8 mouse cellular contexts compared by ENCODE assay signal in the genomic region with DNA sequence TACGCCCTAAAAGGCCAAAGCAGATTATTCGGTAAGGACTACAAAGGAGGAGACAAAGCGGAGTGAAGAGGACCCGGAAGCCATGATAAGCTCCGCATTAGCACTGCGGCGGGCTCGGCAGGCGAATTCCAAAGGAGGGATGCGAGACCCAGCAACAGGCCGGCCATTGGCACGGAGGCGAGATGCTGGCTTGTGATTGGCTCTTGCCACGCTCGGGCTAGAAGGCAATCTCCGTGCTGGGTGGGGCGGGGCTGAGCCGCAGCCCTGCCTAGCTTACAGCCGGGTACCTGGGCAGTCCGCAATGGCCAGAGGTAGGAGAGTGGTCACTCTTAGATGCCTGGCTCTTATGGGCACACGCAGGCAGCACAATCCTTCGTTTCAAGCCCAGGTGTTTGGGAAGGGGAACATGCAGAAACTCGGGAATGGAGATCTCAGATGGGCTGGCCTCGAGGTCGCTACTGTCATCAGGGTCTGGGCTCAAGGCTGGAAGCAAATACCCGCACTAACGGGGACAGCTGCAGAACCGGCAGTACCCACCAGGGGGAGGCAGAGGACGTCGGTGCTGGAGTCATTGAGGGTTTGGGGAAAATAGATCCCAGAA. TPM values are rescaled to one million over a fixed set of nuclear protein-coding genes. Genes with fewer than 3 reads are reported as not detected.
DNase-seq lines count a peak whose midpoint lies in the region; ATAC-seq lines count a peak whose summit lies in the region.

No protein-coding gene starts in this region.

- peak overlapping the region; percentile 65 for H3K4me3 ChIP-seq in brown adipose tissue, adult 24 weeks (ENCODE audit: insufficient read depth, low read depth, low read length)
- H3K4me3 ChIP-seq in heart, embryonic 14.5 days (ENCODE audit: control insufficient read depth in 1 of 2, insufficient read depth in 1 of 2, low read depth in 1 of 2, low read length in 2 of 2): peak overlapping the region; percentile 40 to 64
- peak overlapping the region; percentile 32 for H3K4me3 ChIP-seq in liver, embryonic 12.5 days
- peak overlapping the region; percentile 34 for H3K4me3 ChIP-seq in stomach, embryonic 14.5 days (ENCODE audit: low read depth, low read length)

- H3K4me2 ChIP-seq in heart, embryonic 14.5 days (ENCODE audit: low read length): peak overlapping the region; percentile 77
- H3K4me2 ChIP-seq in liver, embryonic 12.5 days: peak overlapping the region; percentile 68
- H3K4me2 ChIP-seq in stomach, embryonic 14.5 days (replicated peaks; ENCODE audit: low read depth, low read length): peak overlapping the region; percentile 80

- ATAC-seq in CD4-positive, CD25-positive, alpha-beta regulatory T cell, adult 4 months: peak; percentile 62
- peak; percentile 83 for ATAC-seq in erythroid progenitor cell, adult 5-6 weeks (replicated peaks; ENCODE audit: low FRiP score, poor library complexity, severe bottlenecking)
- ATAC-seq in heart, embryonic 14.5 days (ENCODE audit: insufficient number of reproducible peaks, insufficient read depth, low FRiP score, low read depth): peak; percentile 86
- peak; percentile 83 for ATAC-seq in liver, embryonic 12.5 days
- ATAC-seq in stomach, embryonic 14.5 days (ENCODE audit: insufficient number of reproducible peaks, insufficient read depth, low FRiP score, low read depth): peak; percentile 96

- H3K36me3 ChIP-seq in heart, embryonic 14.5 days (ENCODE audit: control insufficient read depth, insufficient read depth, low read length): peaks cover 28% of the 10 kb centered on the region
- peaks cover 26% of the 10 kb centered on the region for H3K36me3 ChIP-seq in liver, embryonic 12.5 days
- H3K36me3 ChIP-seq in stomach, embryonic 14.5 days (ENCODE audit: control insufficient read depth, insufficient read depth, low read length): peaks cover 9% of the 10 kb centered on the region

- peak overlapping the region; percentile 76 for H3K27ac ChIP-seq in brown adipose tissue, adult 24 weeks (replicated peaks; ENCODE audit: low read depth, low read length)
- peak overlapping the region; percentile 75 to 78 for H3K27ac ChIP-seq in heart, embryonic 14.5 days (replicated peaks in 1 of 2; ENCODE audit: control insufficient read depth in 1 of 2, insufficient read depth in 1 of 2, low read depth in 2 of 2, low read length in 2 of 2)
- no peak overlapping the region for H3K27ac ChIP-seq in liver, embryonic 12.5 days
- no peak overlapping the region for H3K27ac ChIP-seq in stomach, embryonic 14.5 days (ENCODE audit: low read length)

- peak overlapping the region; percentile 69 for H3K9ac ChIP-seq in heart, embryonic 14.5 days (ENCODE audit: low read length)
- no peak overlapping the region for H3K9ac ChIP-seq in liver, embryonic 12.5 days
- peak overlapping the region; percentile 22; the same call in 1 of the 2 replicates for H3K9ac ChIP-seq in stomach, embryonic 14.5 days (replicated peaks; ENCODE audit: low read depth, low read length)

- H3K27me3 ChIP-seq in heart, embryonic 14.5 days (ENCODE audit: control insufficient read depth, insufficient read depth, low read length): no peaks in the 10 kb centered on the region
- no peaks in the 10 kb centered on the region for H3K27me3 ChIP-seq in liver, embryonic 12.5 days (replicated peaks)
- H3K27me3 ChIP-seq in stomach, embryonic 14.5 days (ENCODE audit: control insufficient read depth, insufficient read depth, low read length): no peaks in the 10 kb centered on the region

- WGBS in heart, embryonic 14.5 days: under 1% methylated on average over 30 of the region's 30 CpGs
- 3% methylated on average over 30 of the region's 30 CpGs for WGBS in liver, embryonic 12.5 days (ENCODE audit: insufficient replicate concordance)
- WGBS in stomach, embryonic 14.5 days: 1% methylated on average over 30 of the region's 30 CpGs

- DNase-seq in kidney, postnatal 14 days: peak; percentile 93
- peak; percentile 48 to 62 for DNase-seq in natural killer cell, adult 2 months (ENCODE audit: low spot score in 2 of 2)

- H3K4me1 ChIP-seq in brown adipose tissue, adult 24 weeks (ENCODE audit: control insufficient read depth, insufficient read depth, insufficient read length, low read length): peaks cover 13% of the 10 kb centered on the region; the same call in 1 of the 2 replicates
- H3K4me1 ChIP-seq in heart, embryonic 14.5 days (ENCODE audit: control insufficient read depth in 2 of 2, insufficient read depth in 2 of 2, low read length in 2 of 2): peaks cover 12 to 17% of the 10 kb centered on the region in 2 experiments
- H3K4me1 ChIP-seq in liver, embryonic 12.5 days: peaks cover 47% of the 10 kb centered on the region
- H3K4me1 ChIP-seq in stomach, embryonic 14.5 days (ENCODE audit: control insufficient read depth, insufficient read depth, low read length): peaks cover 4% of the 10 kb centered on the region; the same call in 1 of the 2 replicates

- H3K9me3 ChIP-seq in heart, embryonic 14.5 days (ENCODE audit: control insufficient read depth, low read length): no peaks in the 10 kb centered on the region
- no peaks in the 10 kb centered on the region for H3K9me3 ChIP-seq in liver, embryonic 12.5 days (replicated peaks)
- no peaks in the 10 kb centered on the region for H3K9me3 ChIP-seq in stomach, embryonic 14.5 days (ENCODE audit: control insufficient read depth, low read depth, low read length)

RNA-seq across cellular contexts. Expression of gene Hspb1, which starts 15.9 kb away (rescaled TPM):
- 1 to 10 TPM in 1 of 2 experiments, not detected in 1; 1.3 TPM for polyA plus RNA-seq in CD4-positive, CD25-positive, alpha-beta regulatory T cell, adult 4 months (2017; shearing (Covaris generic))
- polyA plus RNA-seq in brown adipose tissue, adult 24 weeks (2012; ENCODE audit: insufficient read depth, insufficient read length, missing spikeins): 233 and 423 TPM in 2 replicates
- total RNA-seq in erythroid progenitor cell, adult 5-6 weeks (2015; ENCODE audit: low replicate concordance): not detected in 2 replicates
- total RNA-seq in erythroid progenitor cell, adult 5-6 weeks (2017; ENCODE audit: low replicate concordance): not detected in 2 replicates
- polyA plus RNA-seq in heart, embryonic 14.5 days (2014; fragmentation: Nextera tagmentation; extraction: Ambion mirVana): 911 and 1,014 TPM in 2 replicates
- polyA plus RNA-seq in liver, embryonic 12.5 days (2016; fragmentation: Nextera tagmentation; extraction: Ambion mirVana): 7.4 TPM in 2 replicates
- polyA plus RNA-seq in stomach, embryonic 14.5 days (2014; fragmentation: Nextera tagmentation; extraction: Ambion mirVana): 221 and 237 TPM in 2 replicates

RNA-seq across cellular contexts. Expression of gene Ywhag, which starts 30.8 kb away (rescaled TPM):
- polyA plus RNA-seq in CD4-positive, CD25-positive, alpha-beta regulatory T cell, adult 4 months (2017; shearing (Covaris generic)): 10 to 100 TPM; 29.6 to 47.8 TPM
- 499 and 545 TPM in 2 replicates for polyA plus RNA-seq in brown adipose tissue, adult 24 weeks (2012; ENCODE audit: insufficient read depth, insufficient read length, missing spikeins)
- 30.3 and 35.2 TPM in 2 replicates for total RNA-seq in erythroid progenitor cell, adult 5-6 weeks (2015; ENCODE audit: low replicate concordance)
- 11.6 and 12.2 TPM in 2 replicates for total RNA-seq in erythroid progenitor cell, adult 5-6 weeks (2017; ENCODE audit: low replicate concordance)
- polyA plus RNA-seq in heart, embryonic 14.5 days (2014; fragmentation: Nextera tagmentation; extraction: Ambion mirVana): 72.5 and 84.8 TPM in 2 replicates
- 121 and 128 TPM in 2 replicates for polyA plus RNA-seq in liver, embryonic 12.5 days (2016; fragmentation: Nextera tagmentation; extraction: Ambion mirVana)
- 99.4 and 101 TPM in 2 replicates for polyA plus RNA-seq in stomach, embryonic 14.5 days (2014; fragmentation: Nextera tagmentation; extraction: Ambion mirVana)

Comparison
In these comparisons a context has a peak if more than half of its experiments do, and no peak if none do; other contexts are left out.
1. H3K27ac ChIP-seq: peak in brown adipose tissue, adult 24 weeks (single experiment) and heart, embryonic 14.5 days (2 of 2); none in liver, embryonic 12.5 days (single experiment) and stomach, embryonic 14.5 days (single experiment).
2. RNA of gene Hspb1, which starts 15.9 kb away (polyA plus RNA-seq): 911 to 1,014 TPM in heart, embryonic 14.5 days, 233 to 423 TPM in brown adipose tissue, adult 24 weeks and 221 to 237 TPM in stomach, embryonic 14.5 days; 7.4 TPM in liver, embryonic 12.5 days and 1.3 TPM in CD4-positive, CD25-positive, alpha-beta regulatory T cell, adult 4 months; every median in the first group is over 10 times any median in the second.
3. Peak in every context shown above with its lines, with median percentiles within 50 percentile points of each other: ATAC-seq, H3K4me3 ChIP-seq and H3K4me2 ChIP-seq.